In genomic region chr11:5787671-5788055, GRCm38 (mm10) we compare ENCODE assay signal across 8 mouse cellular contexts. TPM values are rescaled to one million over a fixed set of nuclear protein-coding genes. Genes with fewer than 3 reads are reported as not detected.
DNase-seq lines count a peak whose midpoint lies in the region; ATAC-seq and TF ChIP-seq lines count a peak whose summit lies in the region.

No protein-coding gene starts in this region.

- H3K9ac ChIP-seq in kidney, embryonic 14.5 days (ENCODE audit: low read depth, low read length), result peak overlapping the region; percentile 67
- peak overlapping the region; percentile 84 for H3K9ac ChIP-seq in intestine, embryonic 14.5 days (ENCODE audit: low read length)
- peak overlapping the region; percentile 78 for H3K9ac ChIP-seq in midbrain, postnatal 0 days (replicated peaks; ENCODE audit: low read length, poor library complexity, severe bottlenecking)

- WGBS in kidney, embryonic 14.5 days, result 39% methylated on average over 8 of the region's 8 CpGs
- WGBS in intestine, embryonic 14.5 days, result 33% methylated on average over 8 of the region's 8 CpGs
- WGBS in midbrain, postnatal 0 days, result 38% methylated on average over 8 of the region's 8 CpGs

- no peak for DNase-seq in kidney, postnatal 4 days
- DNase-seq in intestine, embryonic 14.5 days (ENCODE audit: low spot score), result no peak
- no peak for DNase-seq in midbrain, postnatal 0 days (ENCODE audit: low spot score)
- no peak for DNase-seq in right cerebral cortex, postnatal 14 days
- DNase-seq in gastrocnemius, adult 8-10 months (ENCODE audit: low spot score in 2 of 2), result no peak
- no peak for DNase-seq in left cerebral cortex, postnatal 25 days (ENCODE audit: low spot score in 2 of 2)

- intact Hi-C loops in left cerebral cortex, postnatal 25 days (cut with DNase I), result loop anchor here (2.0 kb wide), 1 partner anchor 93 kb away; no protein-coding TSS in a partner anchor

- peaks cover 19% of the 10 kb centered on the region for H3K36me3 ChIP-seq in kidney, embryonic 14.5 days (ENCODE audit: control insufficient read depth, insufficient read depth, low read length)
- H3K36me3 ChIP-seq in intestine, embryonic 14.5 days (ENCODE audit: control insufficient read depth, insufficient read depth, low read length), result peaks cover 21% of the 10 kb centered on the region
- peaks cover 11% of the 10 kb centered on the region; the same call in 1 of the 2 replicates for H3K36me3 ChIP-seq in midbrain, postnatal 0 days (ENCODE audit: insufficient read depth, low read length)

- no peak for TF ChIP-seq CTCF in midbrain, postnatal 0 days (IDR thresholded peaks at IDR 0.05)

- no peaks in the 10 kb centered on the region for H3K9me3 ChIP-seq in kidney, embryonic 14.5 days (ENCODE audit: control insufficient read depth, low read length)
- H3K9me3 ChIP-seq in intestine, embryonic 14.5 days (ENCODE audit: control insufficient read depth, low read length), result no peaks in the 10 kb centered on the region
- H3K9me3 ChIP-seq in midbrain, postnatal 0 days (ENCODE audit: low read length), result no peaks in the 10 kb centered on the region

- H3K4me2 ChIP-seq in kidney, embryonic 14.5 days (replicated peaks; ENCODE audit: low read depth, low read length), result peak overlapping the region; percentile 73
- peak overlapping the region; percentile 97 for H3K4me2 ChIP-seq in intestine, embryonic 14.5 days (ENCODE audit: low read length)
- H3K4me2 ChIP-seq in midbrain, postnatal 0 days (ENCODE audit: low read depth, low read length, poor library complexity, severe bottlenecking), result peak overlapping the region; percentile 55

- no peaks in the 10 kb centered on the region for H3K27me3 ChIP-seq in kidney, embryonic 14.5 days (ENCODE audit: control insufficient read depth, insufficient read depth, low read length)
- no peaks in the 10 kb centered on the region for H3K27me3 ChIP-seq in intestine, embryonic 14.5 days (replicated peaks; ENCODE audit: control insufficient read depth, insufficient read depth, low read length)
- no peaks in the 10 kb centered on the region for H3K27me3 ChIP-seq in midbrain, postnatal 0 days (ENCODE audit: insufficient read depth, low read length)

- ATAC-seq in kidney, embryonic 14.5 days (ENCODE audit: low FRiP score, low TSS enrichment), result no peak
- no peak for ATAC-seq in intestine, embryonic 14.5 days (replicated peaks; ENCODE audit: low FRiP score, low TSS enrichment, low read depth)
- no peak for ATAC-seq in midbrain, postnatal 0 days (ENCODE audit: low FRiP score)

- H3K4me1 ChIP-seq in kidney, embryonic 14.5 days (ENCODE audit: control insufficient read depth, insufficient read depth, low read length), result peaks cover 14% of the 10 kb centered on the region
- H3K4me1 ChIP-seq in brown adipose tissue, adult 24 weeks (ENCODE audit: control insufficient read depth, insufficient read depth, insufficient read length, low read length), result peaks cover 9% of the 10 kb centered on the region
- H3K4me1 ChIP-seq in intestine, embryonic 14.5 days (replicated peaks; ENCODE audit: control insufficient read depth, insufficient read depth, low read length), result peaks cover 18% of the 10 kb centered on the region
- H3K4me1 ChIP-seq in midbrain, postnatal 0 days (ENCODE audit: insufficient read depth, low read length), result peaks cover 14% of the 10 kb centered on the region; the same call in 1 of the 2 replicates

- peak overlapping the region; percentile 79 for H3K27ac ChIP-seq in kidney, embryonic 14.5 days (ENCODE audit: low read depth, low read length)
- peak overlapping the region; percentile 92 for H3K27ac ChIP-seq in brown adipose tissue, adult 24 weeks (replicated peaks; ENCODE audit: low read depth, low read length)
- peak overlapping the region; percentile 93 for H3K27ac ChIP-seq in intestine, embryonic 14.5 days (ENCODE audit: low read depth)
- H3K27ac ChIP-seq in midbrain, postnatal 0 days (ENCODE audit: low read depth, low read length), result peak overlapping the region; percentile 88

- H3K4me3 ChIP-seq in kidney, embryonic 14.5 days (ENCODE audit: low read length), result peak overlapping the region; percentile 58
- H3K4me3 ChIP-seq in brown adipose tissue, adult 24 weeks (ENCODE audit: insufficient read depth, low read depth, low read length), result peak overlapping the region; percentile 85
- peak overlapping the region; percentile 80 for H3K4me3 ChIP-seq in intestine, embryonic 14.5 days (ENCODE audit: low read depth, low read length)
- H3K4me3 ChIP-seq in midbrain, postnatal 0 days (ENCODE audit: low read depth, low read length), result peak overlapping the region; percentile 61

RNA-seq across cellular contexts. Expression of gene Dbnl, which starts 0.6 kb away (rescaled TPM):
- 93.7 and 113 TPM in 2 replicates for polyA plus RNA-seq in kidney, embryonic 14.5 days (2014; fragmentation: Nextera tagmentation; extraction: Ambion mirVana)
- polyA plus RNA-seq in brown adipose tissue, adult 24 weeks (2012; ENCODE audit: insufficient read depth, insufficient read length, missing spikeins), result 18.7 and 21.8 TPM in 2 replicates
- 116 and 126 TPM in 2 replicates for polyA plus RNA-seq in intestine, embryonic 14.5 days (2014; fragmentation: Nextera tagmentation; extraction: Ambion mirVana)
- total RNA-seq in midbrain, postnatal 0 days (2014; rRNA removed), result 82.2 and 90.8 TPM in 2 replicates
- 135 and 143 TPM in 2 replicates for polyA plus RNA-seq in midbrain, postnatal 0 days (2015; fragmentation: Nextera tagmentation; extraction: Ambion mirVana)
- total RNA-seq in gastrocnemius, adult 8-10 months (2022), result 10 to 100 TPM; 10.3 to 13.1 (median 12.2) TPM
- total RNA-seq in left cerebral cortex, postnatal 25 days (2021), result 10 to 100 TPM; 69.2 to 74.1 TPM

RNA-seq across cellular contexts. Expression of gene Pgam2, which starts 15.9 kb away (rescaled TPM):
- polyA plus RNA-seq in kidney, embryonic 14.5 days (2014; fragmentation: Nextera tagmentation; extraction: Ambion mirVana), result 3.3 and 4.4 TPM in 2 replicates
- 40.4 and 46.7 TPM in 2 replicates for polyA plus RNA-seq in brown adipose tissue, adult 24 weeks (2012; ENCODE audit: insufficient read depth, insufficient read length, missing spikeins)
- polyA plus RNA-seq in intestine, embryonic 14.5 days (2014; fragmentation: Nextera tagmentation; extraction: Ambion mirVana), result 2.0 and 2.4 TPM in 2 replicates
- not detected in 2 replicates for total RNA-seq in midbrain, postnatal 0 days (2014; rRNA removed)
- 2.9 and 3.8 TPM in 2 replicates for polyA plus RNA-seq in midbrain, postnatal 0 days (2015; fragmentation: Nextera tagmentation; extraction: Ambion mirVana)
- 1,000 to 10,000 TPM; 2,240 to 2,793 (median 2,573) TPM for total RNA-seq in gastrocnemius, adult 8-10 months (2022)
- 10 to 100 TPM in 1 of 2 experiments, 1 to 10 TPM in 1; 9.2 to 12.0 TPM for total RNA-seq in left cerebral cortex, postnatal 25 days (2021)

RNA-seq across cellular contexts. Expression of gene Urgcp, which starts 25.5 kb away (rescaled TPM):
- 9.9 and 15.1 TPM in 2 replicates for polyA plus RNA-seq in kidney, embryonic 14.5 days (2014; fragmentation: Nextera tagmentation; extraction: Ambion mirVana)
- 30.8 and 34.1 TPM in 2 replicates for polyA plus RNA-seq in brown adipose tissue, adult 24 weeks (2012; ENCODE audit: insufficient read depth, insufficient read length, missing spikeins)
- 17.6 and 18.2 TPM in 2 replicates for polyA plus RNA-seq in intestine, embryonic 14.5 days (2014; fragmentation: Nextera tagmentation; extraction: Ambion mirVana)
- total RNA-seq in midbrain, postnatal 0 days (2014; rRNA removed), result 53.9 and 56.2 TPM in 2 replicates
- polyA plus RNA-seq in midbrain, postnatal 0 days (2015; fragmentation: Nextera tagmentation; extraction: Ambion mirVana), result 34.2 and 35.0 TPM in 2 replicates
- 10 to 100 TPM; 46.2 to 52.2 (median 48.2) TPM for total RNA-seq in gastrocnemius, adult 8-10 months (2022)
- total RNA-seq in left cerebral cortex, postnatal 25 days (2021), result 10 to 100 TPM; 60.6 to 67.4 TPM

RNA-seq across cellular contexts. Expression of gene Polm, which starts 50.2 kb away (rescaled TPM):
- polyA plus RNA-seq in kidney, embryonic 14.5 days (2014; fragmentation: Nextera tagmentation; extraction: Ambion mirVana), result 6.6 and 9.1 TPM in 2 replicates
- polyA plus RNA-seq in brown adipose tissue, adult 24 weeks (2012; ENCODE audit: insufficient read depth, insufficient read length, missing spikeins), result 2.1 and 2.9 TPM in 2 replicates
- polyA plus RNA-seq in intestine, embryonic 14.5 days (2014; fragmentation: Nextera tagmentation; extraction: Ambion mirVana), result 10.2 and 10.8 TPM in 2 replicates
- total RNA-seq in midbrain, postnatal 0 days (2014; rRNA removed), result 6.6 and 10.7 TPM in 2 replicates
- polyA plus RNA-seq in midbrain, postnatal 0 days (2015; fragmentation: Nextera tagmentation; extraction: Ambion mirVana), result 5.7 and 6.2 TPM in 2 replicates
- total RNA-seq in gastrocnemius, adult 8-10 months (2022), result 1 to 10 TPM; 1.6 to 2.5 (median 2.0) TPM
- 10 to 100 TPM in 1 of 2 experiments, 1 to 10 TPM in 1; 9.7 to 10.9 TPM for total RNA-seq in left cerebral cortex, postnatal 25 days (2021)
